Mouse (Mus musculus) liver, postnatal 0 days (tissue): ENCODE results near the gene Mbd3.
A peak's percentile ranks its signal among the peaks of the same experiment; 100 is the strongest.

Experiments
- CTCF ChIP-seq: sonication (generic); IDR thresholded peaks from 2 replicates; pipeline ENCODE4 v1.5.1; 2016; ENCODE audit warnings: antibody characterized with exemption, low read depth
- EP300 ChIP-seq: IDR thresholded peaks from 2 replicates; pipeline ENCODE4 v1.6.1; 2016; ENCODE audit warnings: antibody characterized with exemption, low read depth, mild to moderate bottlenecking

DNA sequence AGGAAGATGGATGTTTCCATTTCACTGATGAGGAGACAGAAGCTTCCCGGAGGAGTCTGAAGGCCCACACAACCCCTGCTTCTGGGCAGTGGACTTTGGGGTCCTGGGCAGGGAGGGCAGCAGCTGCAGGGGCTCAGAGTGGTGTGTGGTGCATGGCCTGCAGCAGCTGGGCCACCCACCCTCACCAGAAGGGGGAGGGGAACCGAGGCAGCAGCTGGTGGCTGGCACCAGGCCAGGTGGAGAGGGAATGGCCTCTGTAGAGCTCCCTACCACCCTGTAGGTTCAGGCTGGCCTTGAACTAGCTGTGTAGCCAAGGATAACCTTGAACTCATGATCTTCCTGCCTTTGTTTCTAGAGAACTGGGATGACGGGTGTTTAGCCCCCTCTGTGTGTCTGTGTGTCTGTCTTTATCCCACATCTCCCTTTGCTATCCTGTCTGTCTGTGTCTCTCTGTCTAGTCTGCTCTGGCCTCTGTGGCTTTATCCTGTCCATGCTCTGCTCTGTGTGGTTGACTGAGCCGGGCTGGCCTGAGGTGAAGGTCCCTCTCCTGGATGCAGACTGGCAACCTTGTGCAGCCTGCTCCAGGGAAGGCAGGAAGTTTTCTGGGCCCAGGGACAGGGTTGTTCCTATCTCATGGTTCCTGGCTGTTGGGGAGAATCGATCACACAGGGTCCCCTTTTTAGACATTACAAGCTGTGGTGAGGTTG, 45.1 kb upstream of the Mbd3 start:
- TF ChIP-seq CTCF, result 0 out of 2 replicates have a peak, but pooled peaks have one; percentile 1
- TF ChIP-seq EP300, result no peak
